Mouse (Mus musculus): Measurements from ENCODE around the gene Depdc5.

DNA sequence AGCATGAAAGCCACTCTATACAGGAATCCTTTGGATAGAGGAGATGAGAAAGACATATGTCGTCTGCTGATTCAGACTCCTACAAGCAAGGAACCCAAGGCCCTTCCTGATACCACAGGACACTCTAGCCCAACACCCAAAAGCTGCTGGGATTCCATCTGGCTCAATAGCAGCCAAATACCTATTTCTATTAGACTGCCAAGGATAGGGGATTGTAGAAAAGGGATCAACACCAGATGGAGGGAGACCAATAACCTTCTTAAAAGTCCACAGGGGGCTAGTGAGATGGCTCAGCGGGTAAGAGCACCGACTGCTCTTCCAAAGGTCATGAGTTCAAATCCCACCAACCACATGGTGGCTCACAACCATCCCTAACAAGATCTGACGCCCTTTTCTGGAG is 48.1 kb upstream of the Depdc5 start:
- TF ChIP-seq CTCF (IDR thresholded peaks at IDR 0.05; ENCODE audit: control insufficient read depth, insufficient read depth, insufficient replicate concordance, low read depth, low read length) = no peak
- TF ChIP-seq POLR2A (IDR thresholded peaks at IDR 0.05; ENCODE audit: control insufficient read depth, low read depth, low read length) = no peak
